Mouse (Mus musculus): ENCODE measurements around the gene H2-M10.3. TPM values are rescaled to one million over a fixed set of nuclear protein-coding genes. Genes with fewer than 3 reads are reported as not detected.
A peak's percentile ranks its signal among the peaks of the same experiment; 100 is the strongest.
"Not testable (repeated sequence)": the region's sequence is repeated elsewhere in the genome, so short reads cannot be mapped to it uniquely, and the experiment has no call there.

H2-M10.3 gene
- not detected in 2 replicates for polyA plus RNA-seq (2015; fragmentation: Nextera tagmentation; extraction: Ambion mirVana)

- not testable (repeated sequence) for H3K27me3 ChIP-seq (replicated peaks; ENCODE audit: control insufficient read depth, insufficient read depth, low read length); H3K9ac ChIP-seq (ENCODE audit: low read depth, low read length); ATAC-seq; H3K4me2 ChIP-seq (ENCODE audit: low read length); H3K4me1 ChIP-seq (ENCODE audit: control insufficient read depth, insufficient read depth, low read depth, low read length); H3K36me3 ChIP-seq (ENCODE audit: control insufficient read depth, insufficient read depth, low read length); H3K4me3 ChIP-seq (ENCODE audit: low read length); H3K9me3 ChIP-seq (ENCODE audit: control insufficient read depth, low read length); H3K27ac ChIP-seq (ENCODE audit: low read depth, low read length)
- WGBS = 95% methylated on average over 2 of the region's 2 CpGs
Measured at GRCm38 (mm10) chr17:36368317-36368716, at the start of gene H2-M10.3. TSS of gene H2-M10.3 (minus strand) at chr17:36368417.

GRCm38 (mm10) chr17:36417416-36417815 is 49.2 kb upstream of the H2-M10.3 start:
- no peaks in the 10 kb centered on the region; the same call in 1 of the 2 replicates for H3K9me3 ChIP-seq (ENCODE audit: control insufficient read depth, low read length)
- ATAC-seq = no peak
- H3K27ac ChIP-seq (ENCODE audit: low read depth, low read length) = no peak overlapping the region
- no peak overlapping the region for H3K4me3 ChIP-seq (ENCODE audit: low read length)
- 62% methylated on average over 2 of the region's 2 CpGs for WGBS
- no peaks in the 10 kb centered on the region for H3K27me3 ChIP-seq (replicated peaks; ENCODE audit: control insufficient read depth, insufficient read depth, low read length)
- H3K4me1 ChIP-seq (ENCODE audit: control insufficient read depth, insufficient read depth, low read depth, low read length) = no peaks in the 10 kb centered on the region
- H3K9ac ChIP-seq (ENCODE audit: low read depth, low read length) = no peak overlapping the region
- H3K36me3 ChIP-seq (ENCODE audit: control insufficient read depth, insufficient read depth, low read length) = no peaks in the 10 kb centered on the region
- no peak overlapping the region for H3K4me2 ChIP-seq (ENCODE audit: low read length)

- WGBS = 84% methylated on average over 1 of the region's 1 CpGs
- ATAC-seq = no peak
- H3K27me3 ChIP-seq (replicated peaks; ENCODE audit: control insufficient read depth, insufficient read depth, low read length) = no peaks in the 10 kb centered on the region
Measured at GRCm38 (mm10) chr17:36415407-36415806, 47.2 kb upstream of the H2-M10.3 start.

GRCm38 (mm10) chr17:36414361-36414760 is 46.1 kb upstream of the H2-M10.3 start:
- Histone ChIP-seq H3K4me3 (ENCODE audit: low read length) (no peak overlapping the region), H3K9ac (ENCODE audit: low read depth, low read length) (no peak overlapping the region), H3K36me3 (ENCODE audit: control insufficient read depth, insufficient read depth, low read length) (no peaks in the 10 kb centered on the region), H3K9me3 (ENCODE audit: control insufficient read depth, low read length) (no peaks in the 10 kb centered on the region), H3K4me1 (ENCODE audit: control insufficient read depth, insufficient read depth, low read depth, low read length) (no peaks in the 10 kb centered on the region), H3K27me3 (replicated peaks; ENCODE audit: control insufficient read depth, insufficient read depth, low read length) (no peaks in the 10 kb centered on the region), H3K4me2 (ENCODE audit: low read length) (no peak overlapping the region), H3K27ac (ENCODE audit: low read depth, low read length) (no peak overlapping the region)
- 80% methylated on average over 1 of the region's 1 CpGs for WGBS
- no peak for ATAC-seq

More at GRCm38 (mm10) chr17:36415407-36415806, 47.2 kb upstream of the H2-M10.3 start:
- no peak overlapping the region for H3K4me2 ChIP-seq (ENCODE audit: low read length)
- H3K36me3 ChIP-seq (ENCODE audit: control insufficient read depth, insufficient read depth, low read length) = no peaks in the 10 kb centered on the region
- H3K4me3 ChIP-seq (ENCODE audit: low read length) = no peak overlapping the region
- H3K27ac ChIP-seq (ENCODE audit: low read depth, low read length) = no peak overlapping the region
- no peaks in the 10 kb centered on the region for H3K4me1 ChIP-seq (ENCODE audit: control insufficient read depth, insufficient read depth, low read depth, low read length)
- no peak overlapping the region for H3K9ac ChIP-seq (ENCODE audit: low read depth, low read length)
- H3K9me3 ChIP-seq (ENCODE audit: control insufficient read depth, low read length) = no peaks in the 10 kb centered on the region

GRCm38 (mm10) chr17:36389907-36390306 is 21.7 kb upstream of the H2-M10.3 start:
- H3K27ac ChIP-seq (ENCODE audit: low read depth, low read length) = no peak overlapping the region
- H3K4me3 ChIP-seq (ENCODE audit: low read length) = no peak overlapping the region
- H3K4me1 ChIP-seq (ENCODE audit: control insufficient read depth, insufficient read depth, low read depth, low read length) = no peaks in the 10 kb centered on the region
- no peak for ATAC-seq
- no peaks in the 10 kb centered on the region for H3K27me3 ChIP-seq (replicated peaks; ENCODE audit: control insufficient read depth, insufficient read depth, low read length)
- H3K9ac ChIP-seq (ENCODE audit: low read depth, low read length) = no peak overlapping the region
- H3K36me3 ChIP-seq (ENCODE audit: control insufficient read depth, insufficient read depth, low read length) = no peaks in the 10 kb centered on the region
- H3K9me3 ChIP-seq (ENCODE audit: control insufficient read depth, low read length) = no peaks in the 10 kb centered on the region
- 82% methylated on average over 2 of the region's 2 CpGs for WGBS
- no peak overlapping the region for H3K4me2 ChIP-seq (ENCODE audit: low read length)

GRCm38 (mm10) chr17:36362404-36362803 is 5.8 kb downstream of the H2-M10.3 start:
- H3K9me3 ChIP-seq (ENCODE audit: control insufficient read depth, low read length); H3K9ac ChIP-seq (ENCODE audit: low read depth, low read length); H3K4me1 ChIP-seq (ENCODE audit: control insufficient read depth, insufficient read depth, low read depth, low read length); ATAC-seq; H3K36me3 ChIP-seq (ENCODE audit: control insufficient read depth, insufficient read depth, low read length); H3K27me3 ChIP-seq (replicated peaks; ENCODE audit: control insufficient read depth, insufficient read depth, low read length); H3K4me3 ChIP-seq (ENCODE audit: low read length); H3K27ac ChIP-seq (ENCODE audit: low read depth, low read length); H3K4me2 ChIP-seq (ENCODE audit: low read length): not testable (repeated sequence)

- 0 out of 2 replicates have a peak, but pooled peaks have one; percentile 56 for ATAC-seq
- H3K4me2 ChIP-seq (ENCODE audit: low read length); H3K9ac ChIP-seq (ENCODE audit: low read depth, low read length); H3K27me3 ChIP-seq (replicated peaks; ENCODE audit: control insufficient read depth, insufficient read depth, low read length); H3K4me1 ChIP-seq (ENCODE audit: control insufficient read depth, insufficient read depth, low read depth, low read length); H3K4me3 ChIP-seq (ENCODE audit: low read length); H3K27ac ChIP-seq (ENCODE audit: low read depth, low read length); H3K9me3 ChIP-seq (ENCODE audit: control insufficient read depth, low read length); H3K36me3 ChIP-seq (ENCODE audit: control insufficient read depth, insufficient read depth, low read length): not testable (repeated sequence)
Measured at GRCm38 (mm10) chr17:36357512-36357911, 10.7 kb downstream of the H2-M10.3 start.

- 51% methylated on average over 3 of the region's 3 CpGs for WGBS
- Histone ChIP-seq H3K27me3 (replicated peaks; ENCODE audit: control insufficient read depth, insufficient read depth, low read length) (no peaks in the 10 kb centered on the region), H3K9ac (ENCODE audit: low read depth, low read length) (no peak overlapping the region), H3K4me1 (ENCODE audit: control insufficient read depth, insufficient read depth, low read depth, low read length) (no peaks in the 10 kb centered on the region), H3K4me3 (ENCODE audit: low read length) (no peak overlapping the region), H3K4me2 (ENCODE audit: low read length) (no peak overlapping the region), H3K36me3 (ENCODE audit: control insufficient read depth, insufficient read depth, low read length) (no peaks in the 10 kb centered on the region), H3K9me3 (ENCODE audit: control insufficient read depth, low read length) (no peaks in the 10 kb centered on the region), H3K27ac (ENCODE audit: low read depth, low read length) (no peak overlapping the region)
- peak; percentile 63 for ATAC-seq
Measured at GRCm38 (mm10) chr17:36355763-36356162, 12.5 kb downstream of the H2-M10.3 start.

GRCm38 (mm10) chr17:36355343-36355742 is 12.9 kb downstream of the H2-M10.3 start:
- ATAC-seq = peak; percentile 86
- not testable (repeated sequence) for H3K4me2 ChIP-seq (ENCODE audit: low read length); H3K9ac ChIP-seq (ENCODE audit: low read depth, low read length); H3K27ac ChIP-seq (ENCODE audit: low read depth, low read length); H3K36me3 ChIP-seq (ENCODE audit: control insufficient read depth, insufficient read depth, low read length); H3K27me3 ChIP-seq (replicated peaks; ENCODE audit: control insufficient read depth, insufficient read depth, low read length); H3K4me3 ChIP-seq (ENCODE audit: low read length); H3K4me1 ChIP-seq (ENCODE audit: control insufficient read depth, insufficient read depth, low read depth, low read length); H3K9me3 ChIP-seq (ENCODE audit: control insufficient read depth, low read length)

- WGBS = 89% methylated on average over 4 of the region's 4 CpGs
- ATAC-seq = no peak
Measured at GRCm38 (mm10) chr17:36326055-36326454, 42.2 kb downstream of the H2-M10.3 start, which contains the start of gene H2-M10.1. TSS of gene H2-M10.1 (minus strand) at chr17:36326155.

More at GRCm38 (mm10) chr17:36326055-36326454, 42.2 kb downstream of the H2-M10.3 start, which contains the start of gene H2-M10.1:
- no peak within 1 kb of the TSS for H3K4me2 ChIP-seq (ENCODE audit: low read length)
- H3K9me3 ChIP-seq (ENCODE audit: control insufficient read depth, low read length) = no peaks in the 10 kb centered on the region
- no peak within 1 kb of the TSS for H3K9ac ChIP-seq (ENCODE audit: low read depth, low read length)
- H3K4me1 ChIP-seq (ENCODE audit: control insufficient read depth, insufficient read depth, low read depth, low read length) = no peaks in the 10 kb centered on the region
- H3K27me3 ChIP-seq (replicated peaks; ENCODE audit: control insufficient read depth, insufficient read depth, low read length) = no peaks in the 10 kb centered on the region
- H3K36me3 ChIP-seq (ENCODE audit: control insufficient read depth, insufficient read depth, low read length) = no peaks in the 10 kb centered on the region
- no peak within 1 kb of the TSS for H3K4me3 ChIP-seq (ENCODE audit: low read length)
- H3K27ac ChIP-seq (ENCODE audit: low read depth, low read length) = no peak within 1 kb of the TSS

Measured in hindbrain, embryonic 16.5 days (tissue).